Mouse (Mus musculus) layer of hippocampus, postnatal 36 days (tissue): ENCODE data around the gene Slc12a3. TPM values are rescaled to one million over a fixed set of nuclear protein-coding genes. Genes with fewer than 3 reads are reported as not detected.

Experiments used
- DNase-seq, 2 experiments: peaks; one replicate each; pipeline ENCODE4 v3.0.0; 2022
- total RNA-seq, 2 experiments: library from RNA; stranded (reverse); gene quantifications; 2 replicates each; pipeline ENCODE4 v1.2.3; 2021

The Slc12a3 gene
- total RNA-seq, 2 experiments from 2014 or later, result 0.18 to 0.20 TPM

DNA sequence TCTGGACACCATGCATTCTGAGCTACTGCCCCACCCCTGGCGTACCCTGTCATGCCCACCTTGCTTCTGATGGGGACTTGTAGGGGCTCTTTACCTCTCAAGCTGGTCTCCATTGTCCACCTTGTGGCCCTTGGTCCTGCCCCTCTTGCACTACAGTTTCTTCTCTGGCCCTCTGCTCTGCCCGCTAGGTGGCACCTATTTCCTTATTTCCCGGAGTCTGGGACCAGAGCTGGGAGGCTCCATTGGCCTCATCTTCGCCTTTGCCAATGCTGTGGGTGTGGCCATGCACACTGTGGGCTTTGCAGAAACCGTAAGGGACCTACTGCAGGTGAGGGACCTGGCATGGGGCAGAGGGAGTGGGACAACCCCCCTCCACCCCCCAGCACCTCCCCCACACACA, 4.3 kb downstream of the Slc12a3 start:
- DNase-seq, result no peak

DNA sequence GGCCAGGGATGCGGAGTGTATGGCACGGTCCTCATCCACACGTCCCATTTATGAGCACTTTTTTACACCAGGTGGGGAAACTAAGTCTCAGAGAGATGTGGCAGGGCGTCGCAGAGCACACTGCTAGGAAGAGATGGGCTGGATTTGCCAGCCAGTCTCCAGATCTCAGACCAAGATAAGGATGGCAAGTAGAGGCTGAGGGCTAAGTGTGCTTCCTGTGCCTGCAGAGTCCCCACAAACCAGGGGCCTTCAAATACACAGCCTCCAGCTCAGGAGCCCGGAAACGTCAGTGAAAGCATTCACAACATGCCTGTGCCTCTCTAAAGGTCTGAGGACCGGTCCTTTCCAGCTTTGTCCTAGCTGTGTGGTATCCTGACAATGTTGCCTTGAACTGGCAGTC, 8.6 kb downstream of the Slc12a3 start:
- no peak for DNase-seq

DNA sequence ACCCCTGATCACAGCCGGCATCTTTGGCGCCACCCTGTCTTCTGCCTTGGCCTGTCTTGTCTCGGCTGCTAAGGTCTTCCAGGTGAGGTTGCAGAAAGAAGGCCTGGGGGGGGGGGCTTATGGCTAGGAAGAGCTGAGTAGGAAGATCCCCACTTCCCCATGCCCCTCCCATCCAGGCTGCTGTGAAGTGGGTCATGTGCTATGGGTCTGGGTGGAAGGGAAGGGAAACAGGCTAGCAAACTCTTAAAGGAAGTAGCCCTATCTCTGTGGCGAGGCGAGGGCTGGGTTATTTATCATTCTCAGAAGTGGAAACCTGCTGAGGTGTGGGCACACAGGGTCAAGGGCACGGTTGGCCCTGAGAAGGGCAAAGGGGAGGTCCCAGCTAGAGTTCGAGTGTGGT, 11.8 kb downstream of the Slc12a3 start:
- no peak for DNase-seq

DNA sequence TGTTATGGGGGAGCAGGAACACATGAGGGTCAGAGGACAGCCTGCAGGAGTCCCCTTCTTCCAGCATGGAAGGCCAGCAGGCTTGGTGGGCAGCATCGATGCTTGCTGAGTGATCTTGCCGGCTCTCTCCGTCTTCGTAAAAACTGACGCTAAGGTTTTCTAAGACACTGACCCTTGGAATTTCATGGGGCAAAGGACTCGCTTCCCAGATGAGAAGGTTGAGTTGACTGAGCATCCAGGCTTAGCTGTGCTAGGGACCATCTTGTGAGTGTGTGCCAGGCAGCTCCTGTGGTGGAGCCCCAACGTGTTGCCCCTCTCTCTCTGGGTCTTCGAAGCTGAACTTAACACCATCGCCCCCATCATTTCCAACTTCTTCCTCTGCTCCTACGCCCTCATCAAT, 13.7 kb downstream of the Slc12a3 start:
- no peak for DNase-seq

DNA sequence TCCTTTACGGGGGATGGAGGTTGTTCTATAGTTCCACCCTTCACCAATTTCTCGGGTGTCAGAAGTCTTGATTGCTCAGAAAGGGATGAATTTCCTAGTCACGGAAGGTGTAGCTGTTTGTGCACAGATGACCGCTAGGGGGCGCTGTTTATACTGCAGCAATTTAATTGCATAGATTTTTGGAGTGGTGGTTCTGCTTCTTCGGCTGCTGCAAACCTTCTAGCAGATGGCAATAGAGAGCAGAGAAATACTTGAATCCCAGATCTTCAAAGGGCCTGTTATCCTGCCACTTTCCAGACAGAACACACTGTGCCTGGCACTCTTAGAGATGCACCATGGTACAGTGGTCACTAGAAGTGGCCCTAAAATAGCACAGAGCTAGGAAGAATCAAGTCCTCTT, 14.3 kb downstream of the Slc12a3 start:
- peak; percentile 69 to 78 for DNase-seq

DNA sequence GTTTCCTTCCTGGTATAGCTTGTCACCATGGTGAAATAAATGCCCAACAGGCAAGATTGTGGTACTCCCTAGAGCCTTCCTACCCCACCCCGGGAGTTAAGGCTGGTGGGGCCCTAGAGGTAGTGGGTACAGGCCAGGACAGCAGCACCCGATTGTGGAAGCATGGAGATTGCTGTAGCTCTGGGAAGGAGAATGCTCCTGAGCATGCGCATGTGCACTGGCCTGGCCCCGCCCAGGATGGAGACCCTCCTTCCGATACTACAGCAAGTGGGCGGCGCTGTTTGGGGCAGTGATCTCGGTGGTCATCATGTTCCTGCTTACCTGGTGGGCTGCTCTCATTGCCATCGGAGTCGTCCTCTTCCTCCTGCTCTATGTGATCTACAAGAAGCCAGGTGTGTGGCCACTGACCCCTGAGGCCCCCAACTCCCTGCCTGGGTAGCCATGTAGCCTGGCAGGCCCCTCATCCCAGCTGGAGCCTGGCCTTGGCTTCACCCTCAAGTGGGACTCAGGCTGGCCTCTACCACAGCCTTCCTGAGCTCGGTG, 14.8 kb downstream of the Slc12a3 start:
- no peak for DNase-seq

DNA sequence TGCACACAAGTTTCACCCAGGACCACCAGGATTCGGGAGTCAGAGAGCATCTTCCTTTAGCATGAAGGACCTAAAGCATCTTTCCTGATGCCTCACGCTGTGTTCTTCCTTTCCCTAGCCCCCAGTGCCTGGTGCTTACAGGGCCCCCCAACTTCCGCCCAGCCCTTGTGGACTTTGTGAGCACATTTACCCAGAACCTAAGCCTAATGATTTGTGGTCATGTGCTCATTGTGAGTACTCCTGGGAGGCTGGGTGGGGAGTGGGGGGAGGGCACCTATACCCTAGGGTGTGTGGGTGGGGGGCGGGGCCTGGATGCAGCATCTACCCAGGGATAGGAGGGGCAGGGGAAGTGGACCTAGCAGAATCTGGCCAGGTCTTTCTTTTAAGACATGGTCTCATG, 16.7 kb downstream of the Slc12a3 start:
- DNase-seq, result no peak

DNA sequence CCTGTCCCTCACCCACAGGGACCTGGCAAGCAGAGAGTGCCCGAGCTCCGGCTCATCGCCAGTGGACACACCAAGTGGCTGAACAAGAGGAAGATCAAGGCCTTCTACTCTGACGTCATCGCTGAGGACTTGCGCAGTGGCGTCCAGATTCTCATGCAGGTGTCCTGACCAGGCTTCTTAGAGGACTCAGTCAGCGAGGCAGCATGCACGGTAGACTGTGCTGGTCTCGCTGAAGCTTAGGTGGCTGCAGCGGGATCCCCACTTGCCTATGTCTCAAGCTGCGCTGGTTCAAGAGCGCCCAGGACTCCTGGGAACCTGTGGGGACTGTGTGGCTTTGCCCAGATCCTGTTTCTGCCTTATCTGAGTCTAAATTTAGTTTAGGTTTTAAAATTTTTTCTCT, 17.3 kb downstream of the Slc12a3 start:
- DNase-seq, result no peak

DNA sequence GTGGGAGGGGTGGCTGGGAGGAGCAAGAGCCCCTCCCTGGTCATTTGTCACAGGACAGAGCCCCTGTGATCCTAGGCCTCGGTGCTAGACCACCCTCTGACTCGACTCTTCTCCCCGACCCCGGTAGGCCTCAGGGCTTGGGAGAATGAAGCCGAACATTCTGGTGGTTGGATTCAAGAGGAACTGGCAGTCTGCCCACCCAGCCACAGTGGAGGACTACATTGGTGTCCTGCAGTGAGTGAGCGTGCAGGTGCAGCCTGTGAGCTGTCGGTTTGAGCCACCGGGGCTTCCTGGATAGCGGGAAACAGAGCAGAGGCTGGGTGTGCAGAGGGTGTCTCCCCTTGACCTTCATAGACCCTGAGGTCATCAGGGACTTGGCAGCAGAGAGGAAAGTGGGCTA, 19.4 kb downstream of the Slc12a3 start:
- DNase-seq, result no peak

DNA sequence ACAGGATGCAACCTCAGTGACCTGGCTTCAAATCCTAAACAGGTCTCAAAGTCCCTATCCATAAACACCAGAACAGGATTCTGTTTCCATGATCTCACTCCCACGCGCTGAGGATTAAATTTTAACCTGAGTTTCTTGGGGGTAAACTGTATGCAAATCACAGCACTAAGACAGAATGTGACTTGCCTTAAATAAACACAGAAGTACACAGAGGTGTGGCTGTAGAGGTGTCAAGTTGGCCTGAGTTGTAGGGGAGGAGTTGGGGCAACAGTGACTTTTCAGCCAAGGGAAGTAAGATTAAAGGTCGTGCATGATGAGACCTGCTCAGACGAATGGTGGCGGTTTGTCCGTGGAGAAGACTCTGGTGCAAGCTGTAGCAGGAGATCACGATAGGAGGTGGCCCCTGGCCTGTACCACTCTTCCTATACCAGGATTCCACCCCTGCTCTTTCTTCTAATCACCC, 25.1 kb downstream of the Slc12a3 start:
- no peak for DNase-seq

DNA sequence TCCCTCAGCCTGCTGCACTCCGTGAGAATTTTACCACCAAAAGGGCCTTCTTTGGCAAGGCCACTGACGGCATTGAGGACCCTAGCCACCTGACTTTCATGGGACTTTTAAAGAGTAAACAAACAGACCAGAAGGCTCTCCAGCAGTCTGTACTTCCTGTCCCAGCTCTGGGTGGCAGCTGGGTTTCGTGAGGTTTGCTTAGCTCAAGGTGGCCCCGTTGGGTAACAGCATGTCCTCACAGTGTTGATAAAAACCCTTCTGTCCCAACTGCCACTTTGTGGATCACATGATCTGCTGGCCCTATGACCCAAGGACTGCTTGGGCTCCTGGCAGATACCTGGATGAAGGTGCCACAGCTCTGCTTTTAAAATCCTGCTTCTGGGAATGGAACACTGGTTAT, 25.6 kb downstream of the Slc12a3 start:
- DNase-seq, result no peak

DNA sequence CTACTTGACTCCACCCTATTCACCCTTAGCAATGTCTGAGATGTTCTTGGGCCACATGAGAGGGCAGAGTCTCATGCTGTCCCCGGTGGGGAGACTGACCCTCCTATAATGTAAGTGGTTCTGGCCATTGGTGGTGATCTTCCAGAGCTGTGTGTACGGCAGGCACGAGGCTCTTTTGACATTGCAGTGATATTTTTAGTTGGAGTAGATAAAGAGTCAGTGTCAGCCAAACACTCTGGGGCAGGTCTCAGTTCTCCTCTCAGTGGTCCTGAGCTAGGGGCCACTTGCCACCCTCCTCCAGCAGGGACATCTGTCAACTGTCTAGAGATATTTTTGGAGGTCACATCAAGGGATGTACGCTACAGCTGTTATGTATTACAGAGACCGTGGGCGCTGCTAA, 28.2 kb downstream of the Slc12a3 start:
- DNase-seq, result no peak

DNA sequence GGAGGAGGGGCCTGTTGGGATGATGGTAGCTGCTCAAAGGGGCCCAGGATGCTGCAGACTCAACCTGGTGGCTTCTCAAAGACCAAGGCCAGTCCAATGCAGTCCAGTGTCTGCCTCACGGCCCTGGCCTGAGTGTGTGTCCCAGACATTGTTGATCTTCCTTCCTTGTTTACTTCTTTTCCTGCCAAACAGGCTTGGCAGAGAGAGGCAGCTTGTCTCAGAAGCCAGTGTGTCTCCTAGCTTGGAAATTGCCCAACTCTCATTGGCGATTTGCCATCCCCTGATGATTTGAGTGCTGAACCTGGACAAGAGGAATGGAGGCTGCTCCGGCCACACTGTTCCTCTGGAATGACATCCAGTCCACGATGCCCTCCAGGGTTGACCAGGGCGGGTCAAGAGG, 29.5 kb downstream of the Slc12a3 start:
- peak; percentile 50 to 54 for DNase-seq

DNA sequence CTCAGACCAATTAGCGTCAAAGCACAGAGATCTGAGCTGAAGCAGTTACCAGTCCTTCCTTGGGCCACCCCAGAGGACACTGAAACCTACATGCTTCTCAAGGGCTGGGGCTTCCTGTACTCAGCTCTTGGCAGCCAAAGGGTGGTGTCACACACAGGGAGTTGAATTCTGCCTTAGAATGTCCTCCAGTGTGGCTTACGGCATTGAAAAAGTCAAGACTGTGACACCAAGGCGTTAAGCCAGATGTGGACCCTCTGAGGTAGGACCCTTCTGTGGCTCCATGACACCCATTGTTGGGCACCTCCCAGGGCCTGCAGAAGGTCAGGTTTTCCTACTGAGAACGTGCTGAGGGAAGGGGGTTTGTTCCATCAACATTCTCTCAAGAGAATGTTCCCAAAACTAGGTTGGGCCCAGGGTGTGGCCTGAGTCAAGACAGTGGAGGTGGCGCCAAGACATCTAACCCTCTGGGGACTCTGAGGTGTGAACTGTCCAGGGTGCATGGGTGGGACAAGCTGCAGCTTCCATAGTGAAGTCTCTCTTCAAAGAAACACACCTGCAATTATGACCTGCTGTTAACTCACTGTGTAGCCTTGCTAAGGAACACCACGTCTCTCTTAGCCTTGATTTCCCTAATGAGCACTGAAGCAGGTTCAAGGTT, 32.9 kb downstream of the Slc12a3 start:
- no peak for DNase-seq

DNA sequence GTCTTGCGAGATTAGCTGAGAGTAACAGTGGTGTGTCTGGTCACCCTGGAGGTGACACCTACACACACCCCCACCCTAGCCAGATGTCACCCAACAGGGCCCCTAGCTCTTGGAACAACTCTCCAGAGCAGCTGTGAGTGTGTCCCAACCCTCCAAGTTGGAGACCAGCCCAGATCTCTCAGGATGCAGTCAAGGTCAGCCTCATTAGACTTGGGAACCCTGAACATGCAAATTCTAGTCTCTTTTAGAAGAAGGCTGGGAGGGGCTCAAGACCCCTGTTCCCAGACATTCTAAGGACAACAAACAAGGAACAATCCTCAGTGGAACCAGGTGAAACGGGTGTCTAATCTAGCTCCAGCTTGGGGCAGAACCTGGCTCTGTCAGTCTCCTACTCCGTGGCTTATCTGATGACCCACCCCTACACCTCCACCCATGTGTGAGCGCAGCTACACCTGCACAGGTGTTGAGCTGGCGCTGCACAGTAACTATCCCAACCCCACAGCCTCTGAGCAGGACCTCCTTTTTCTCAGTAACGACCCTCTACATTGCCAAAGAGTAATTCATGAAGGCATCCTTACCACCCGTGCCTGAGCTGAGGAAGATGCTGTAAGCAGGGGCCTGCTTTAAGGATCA, 33.7 kb downstream of the Slc12a3 start:
- no peak for DNase-seq

DNA sequence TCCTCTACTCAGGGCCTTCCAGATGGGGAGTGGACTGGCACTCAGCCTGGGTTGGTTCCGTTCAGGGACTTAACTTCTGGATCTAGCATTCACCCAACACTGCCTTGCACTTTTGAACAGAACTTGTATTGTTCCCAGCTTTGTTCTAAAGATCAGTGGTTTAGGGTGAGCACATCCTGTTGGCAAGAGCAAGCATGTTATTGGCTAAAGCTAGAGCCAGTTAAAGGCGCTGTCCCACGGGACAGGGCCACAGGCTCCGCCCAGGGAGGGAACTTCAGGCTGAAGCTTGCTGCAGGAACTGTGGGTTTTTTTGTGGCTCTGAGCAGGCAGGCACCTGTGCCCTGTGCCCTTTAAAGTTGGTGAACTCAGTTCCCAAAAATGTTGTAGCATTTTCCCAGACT, 34.3 kb downstream of the Slc12a3 start:
- DNase-seq, result no peak

DNA sequence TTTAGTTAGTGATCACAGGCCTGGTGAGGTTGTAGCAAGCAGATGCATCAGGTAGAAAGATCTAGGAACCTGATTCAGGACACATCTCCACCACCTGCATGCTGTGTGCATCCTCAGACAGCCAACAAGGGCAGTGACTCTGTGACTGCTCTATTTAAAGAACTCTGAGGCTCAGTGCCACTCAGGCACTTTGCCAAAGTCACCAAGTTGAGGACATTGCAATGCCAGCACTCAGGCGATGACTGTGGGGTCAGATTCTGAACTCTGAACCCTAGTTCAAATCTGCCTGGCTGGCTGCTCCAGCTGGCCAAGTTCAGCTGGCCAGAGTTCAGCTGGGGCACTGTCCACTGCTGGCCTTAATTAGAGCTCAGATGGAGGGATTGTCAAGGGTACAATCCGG, 34.9 kb downstream of the Slc12a3 start:
- no peak for DNase-seq

DNA sequence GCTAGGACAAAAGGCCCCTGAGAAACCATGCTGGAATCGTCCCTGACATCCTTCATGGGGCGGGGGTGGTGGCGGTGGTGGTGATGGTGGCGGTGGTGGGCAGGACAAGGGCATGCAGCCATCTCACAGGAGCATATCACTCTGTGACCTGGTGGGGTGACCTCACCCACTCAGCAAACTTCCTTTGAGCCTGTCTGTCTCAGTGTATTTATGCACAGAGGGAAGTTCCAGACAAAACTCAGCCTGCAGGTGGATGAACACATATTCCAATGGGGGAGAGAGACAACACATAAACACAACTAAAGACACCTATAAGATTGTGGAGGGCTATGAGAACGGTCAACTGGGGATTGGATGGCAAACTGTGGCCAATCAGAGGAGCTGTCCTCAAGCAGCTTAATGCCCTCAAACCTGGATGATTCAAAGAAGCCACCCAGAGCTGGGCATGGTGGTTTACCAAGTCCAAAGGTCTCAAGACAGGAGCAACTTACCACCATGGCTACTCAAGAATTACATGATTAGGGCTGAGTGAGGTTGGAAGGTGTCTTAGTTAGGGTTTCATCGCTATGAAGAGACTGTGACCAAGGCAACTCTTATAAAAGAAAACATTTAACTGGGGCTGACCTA, 35.8 kb downstream of the Slc12a3 start:
- DNase-seq, result no peak

DNA sequence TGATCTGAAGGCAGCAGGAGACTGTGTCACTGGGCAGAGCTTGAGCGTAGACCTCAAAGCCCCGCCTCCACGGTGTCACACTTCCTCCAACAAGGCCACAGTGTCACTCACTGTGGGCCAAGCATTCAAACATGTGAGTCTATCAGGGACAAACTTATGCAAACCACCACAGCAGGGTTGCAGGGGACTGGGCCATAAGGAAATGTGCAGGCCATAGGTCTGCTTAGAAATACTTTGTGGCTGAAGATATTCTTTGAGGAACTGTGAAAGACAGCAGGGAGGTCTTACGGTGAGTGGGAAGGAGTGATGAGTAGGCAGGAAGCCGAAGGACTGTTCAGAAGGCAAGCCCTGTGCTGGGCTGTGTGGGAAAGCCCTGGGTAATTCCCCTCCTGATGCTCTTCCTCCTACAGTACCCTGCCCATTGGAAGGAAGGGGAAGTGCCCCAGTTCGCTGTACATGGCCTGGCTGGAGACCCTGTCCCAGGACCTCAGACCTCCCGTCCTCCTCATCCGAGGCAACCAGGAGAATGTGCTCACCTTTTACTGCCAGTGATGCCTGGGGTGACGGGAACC, 36.5 kb downstream of the Slc12a3 start:
- no peak for DNase-seq

DNA sequence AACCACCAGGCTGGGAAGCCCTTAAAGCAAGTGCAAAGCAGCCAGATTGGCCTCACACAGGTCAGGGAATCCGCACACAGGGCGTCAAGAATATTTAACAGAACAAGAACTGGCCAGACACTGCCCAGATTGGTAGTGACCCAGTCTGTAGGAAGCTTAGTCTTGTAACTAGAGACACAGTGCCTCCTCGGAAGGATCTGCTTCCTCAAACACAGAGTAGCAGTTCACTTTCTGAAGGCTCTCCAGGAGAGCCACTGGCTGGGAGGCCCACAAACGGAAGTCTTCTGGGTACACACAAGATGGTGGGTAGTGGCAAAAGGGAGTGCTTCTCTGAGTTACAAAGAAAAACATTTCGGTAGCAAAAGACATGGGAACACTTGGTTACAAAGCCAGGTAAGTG, 41.8 kb downstream of the Slc12a3 start:
- DNase-seq, result no peak

DNA sequence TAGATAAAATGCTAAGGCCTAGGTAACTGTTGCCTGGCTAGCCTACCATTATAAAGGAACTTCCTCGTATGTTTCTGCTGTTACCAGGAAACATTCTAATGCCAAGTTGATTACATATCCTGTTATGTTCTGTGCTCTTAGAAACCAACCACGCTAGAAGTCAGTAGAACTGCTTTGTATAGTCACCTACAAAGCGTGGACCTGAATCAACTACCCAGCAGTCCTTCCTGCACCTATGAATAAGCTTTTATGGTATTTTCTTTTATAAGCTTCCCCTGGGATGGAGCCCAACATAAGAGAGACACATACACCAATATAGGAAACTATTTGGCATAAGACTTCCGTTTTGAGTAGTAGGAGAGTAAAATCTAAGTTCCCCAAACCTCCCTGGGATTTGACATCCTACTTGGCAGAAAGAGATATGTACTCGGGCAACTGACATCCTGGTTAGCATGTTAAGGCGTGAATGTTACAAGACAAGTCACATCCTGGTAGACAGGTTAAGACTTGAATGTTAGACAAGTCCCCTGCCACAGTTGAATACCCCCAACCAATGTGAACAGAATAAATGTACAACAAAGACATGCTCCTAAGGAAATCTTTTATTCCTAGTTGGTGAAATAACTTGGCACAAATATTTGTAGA, 44.1 kb downstream of the Slc12a3 start:
- no peak for DNase-seq

DNA sequence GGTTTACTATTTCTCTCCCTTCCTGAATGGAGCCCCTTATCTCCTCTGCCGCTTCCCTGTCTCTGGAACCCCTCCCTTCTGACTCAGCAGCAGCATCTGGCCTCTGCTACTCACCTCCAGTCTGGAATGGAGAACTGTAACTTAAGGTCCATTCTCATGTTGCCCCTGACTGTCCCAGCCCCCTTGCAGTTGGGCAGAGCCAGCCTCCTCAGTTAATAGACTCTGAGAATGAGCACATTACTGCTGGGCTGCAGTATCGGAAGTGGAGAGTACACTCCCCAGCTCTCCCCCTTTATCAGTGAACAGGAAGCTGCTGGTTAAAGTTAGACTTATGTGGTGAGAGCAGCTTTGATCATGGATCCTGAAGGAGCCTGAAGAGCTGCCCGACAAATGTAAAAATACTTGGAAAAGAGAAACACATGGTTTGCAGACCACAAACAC, 46.6 kb downstream of the Slc12a3 start:
- no peak for DNase-seq

DNA sequence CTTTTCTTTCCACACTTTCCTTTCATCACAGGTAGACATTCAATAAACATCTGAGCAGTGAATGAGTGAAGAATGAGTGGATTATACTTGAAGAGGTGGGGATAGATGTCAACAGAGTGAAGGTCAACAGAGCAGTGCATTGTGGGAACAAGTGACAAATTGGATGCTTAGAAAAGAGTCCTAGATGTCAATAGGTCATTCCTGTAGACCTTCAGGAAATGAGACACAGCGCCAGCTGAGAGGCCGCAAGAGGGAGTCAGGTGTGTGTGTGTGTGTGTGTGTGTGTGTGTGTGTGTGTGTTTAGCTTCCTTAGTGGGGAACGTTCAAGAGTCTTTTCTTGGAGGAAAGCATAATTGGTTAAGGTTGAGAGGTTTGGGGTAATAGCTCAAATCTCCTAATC, 47.2 kb downstream of the Slc12a3 start:
- no peak for DNase-seq
